Mouse (Mus musculus): Measurements from ENCODE around the gene Tprgl.

GRCm38 (mm10) chr4:154141009-154141867, 19.2 kb downstream of the Tprgl start:
- TF ChIP-seq POLR2A (IDR thresholded peaks at IDR 0.05; ENCODE audit: insufficient read depth, low read depth, low read length) = no peak
- TF ChIP-seq CTCF (IDR thresholded peaks at IDR 0.05) = no peak
- TF ChIP-seq EP300 (IDR thresholded peaks at IDR 0.05; ENCODE audit: insufficient read depth, low read depth, low read length) = no peak

Data from heart, adult 2 months (tissue).